Mouse (Mus musculus): ENCODE results near the gene Suds3. TPM values are rescaled to one million over a fixed set of nuclear protein-coding genes. Genes with fewer than 3 reads are reported as not detected.

Gene Suds3
- total RNA-seq, 4 experiments from 2014 or later = 75.9 to 101 (median 94.1) TPM

DNA sequence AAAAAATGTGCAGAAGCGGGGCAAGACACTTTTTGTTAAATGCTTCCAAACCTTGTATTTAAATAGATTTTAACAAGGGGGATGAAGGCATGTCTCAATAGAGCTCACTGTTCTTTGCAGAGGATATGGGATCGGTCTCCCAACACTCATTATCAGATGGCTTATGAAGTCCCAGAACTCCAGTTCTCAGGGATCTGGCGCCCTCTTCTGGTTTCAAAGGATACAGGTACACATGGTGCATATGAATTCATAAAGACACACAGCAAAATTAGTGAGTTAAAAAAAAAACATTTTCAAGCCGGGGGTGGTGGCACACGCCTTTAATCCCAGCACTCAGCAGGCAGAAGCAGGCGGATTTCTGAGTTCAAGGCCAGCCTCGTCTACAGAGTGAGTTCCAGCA lies 2.6 kb downstream of the Suds3 start:
- no peak for DNase-seq (ENCODE audit: low spot score)

DNA sequence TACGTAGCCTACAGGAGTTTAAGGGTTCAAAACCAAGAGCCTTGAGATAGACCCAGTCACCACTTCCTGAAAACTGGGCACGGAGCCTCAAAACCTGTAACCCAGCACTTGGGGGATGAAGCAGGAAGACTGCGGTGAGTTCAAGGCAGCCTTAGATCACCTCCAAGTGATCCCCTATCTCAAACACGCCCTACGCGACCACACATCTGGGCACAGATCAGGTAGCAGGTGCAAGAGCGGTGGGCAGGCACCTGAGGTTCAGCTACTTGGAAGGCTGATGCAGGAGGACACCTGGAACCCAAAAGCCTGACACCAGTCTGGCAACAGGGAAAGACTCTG lies 4.2 kb downstream of the Suds3 start:
- DNase-seq (ENCODE audit: low spot score) = no peak

DNA sequence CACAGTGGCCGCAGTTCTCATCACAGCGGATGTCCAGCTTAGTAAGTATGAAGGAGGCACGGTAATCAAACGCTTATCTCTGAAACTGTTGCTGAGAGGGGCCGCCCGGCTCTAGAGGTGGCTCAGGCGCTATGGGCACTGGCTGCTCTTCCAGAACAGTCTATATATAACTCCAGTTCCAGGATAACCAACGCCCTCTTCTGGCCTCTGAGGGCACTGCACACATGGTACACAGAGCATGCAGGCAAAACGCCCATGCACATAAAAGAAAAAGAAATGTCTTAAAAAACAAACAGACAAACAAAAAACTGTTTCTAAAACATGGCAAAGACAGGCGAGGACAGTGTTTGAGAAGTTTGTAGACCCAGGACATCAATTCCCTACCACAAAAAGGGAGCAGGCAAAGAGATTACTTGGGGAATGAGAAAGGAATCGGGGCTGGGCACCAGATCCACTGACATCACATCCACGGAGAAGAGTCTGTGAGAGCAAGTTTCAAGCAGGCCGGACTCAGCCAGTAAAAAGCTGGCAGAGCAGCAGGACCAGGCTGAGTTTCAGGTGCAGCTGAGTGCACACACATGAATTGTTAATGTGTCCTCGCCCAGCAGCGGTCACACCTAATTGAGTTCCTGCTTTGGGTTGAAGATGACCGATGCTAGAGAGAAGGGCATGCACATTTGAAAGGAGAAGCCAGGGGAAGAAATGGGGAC lies 4.7 kb downstream of the Suds3 start:
- no peak for DNase-seq (ENCODE audit: low spot score)

DNA sequence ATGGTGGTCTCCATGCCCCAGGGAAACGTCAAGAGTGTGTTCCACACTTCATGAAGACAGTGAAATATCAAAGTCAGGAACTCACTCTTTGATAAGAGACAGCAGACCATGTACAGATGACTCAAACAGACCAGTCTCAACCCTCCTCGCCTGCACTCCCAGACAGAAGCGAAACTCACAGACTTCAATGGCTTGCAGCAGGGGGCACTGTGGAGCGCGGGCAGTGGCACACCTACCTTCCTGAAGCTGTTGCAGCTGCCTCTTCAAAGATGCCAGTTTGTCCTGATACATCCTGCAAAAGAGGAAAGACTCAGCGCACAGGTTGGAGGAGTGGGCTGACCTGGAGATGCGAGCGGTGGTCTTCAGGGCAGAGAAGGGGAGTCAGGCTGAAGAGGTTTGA lies 6.4 kb downstream of the Suds3 start:
- DNase-seq (ENCODE audit: low spot score) = no peak

DNA sequence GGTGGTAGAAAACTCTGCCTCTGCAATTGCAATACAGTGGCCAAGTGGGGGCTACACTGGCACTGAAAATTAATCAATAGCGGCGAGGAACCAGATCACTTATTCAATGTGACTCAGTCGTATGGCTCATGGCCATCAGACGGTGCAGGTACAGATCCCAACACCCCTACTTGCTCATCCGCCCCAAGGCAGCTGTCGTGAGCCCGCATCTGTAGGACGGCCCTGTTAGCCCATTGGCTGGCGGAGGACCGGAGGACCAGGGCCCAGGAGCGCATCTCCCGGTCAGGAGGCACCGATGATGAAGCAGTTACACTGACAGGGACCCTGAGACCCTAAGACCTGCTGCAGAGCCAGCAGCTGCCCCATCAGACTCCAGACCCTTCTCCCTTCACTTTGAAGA lies 7.2 kb downstream of the Suds3 start:
- DNase-seq (ENCODE audit: low spot score) = no peak

DNA sequence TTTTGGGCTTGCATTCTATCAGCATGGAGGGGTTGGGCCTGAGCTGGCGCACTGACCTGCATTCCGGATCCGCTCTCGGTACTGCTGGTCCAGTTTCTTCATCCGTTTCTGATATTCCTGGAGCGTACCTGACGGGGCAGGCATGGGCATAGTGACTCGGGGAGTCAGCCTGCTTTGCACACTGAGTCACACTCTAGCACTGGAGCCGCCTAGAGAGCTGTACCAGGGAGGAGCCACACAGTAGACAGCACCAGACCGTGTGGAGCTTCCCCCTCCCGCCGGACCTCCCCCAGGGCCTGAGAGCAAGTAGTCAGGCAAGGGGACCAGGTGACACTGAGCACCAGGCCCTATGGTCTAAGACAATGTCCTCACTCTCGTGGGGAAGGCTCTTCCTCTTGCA lies 7.6 kb downstream of the Suds3 start:
- DNase-seq (ENCODE audit: low spot score) = no peak

DNA sequence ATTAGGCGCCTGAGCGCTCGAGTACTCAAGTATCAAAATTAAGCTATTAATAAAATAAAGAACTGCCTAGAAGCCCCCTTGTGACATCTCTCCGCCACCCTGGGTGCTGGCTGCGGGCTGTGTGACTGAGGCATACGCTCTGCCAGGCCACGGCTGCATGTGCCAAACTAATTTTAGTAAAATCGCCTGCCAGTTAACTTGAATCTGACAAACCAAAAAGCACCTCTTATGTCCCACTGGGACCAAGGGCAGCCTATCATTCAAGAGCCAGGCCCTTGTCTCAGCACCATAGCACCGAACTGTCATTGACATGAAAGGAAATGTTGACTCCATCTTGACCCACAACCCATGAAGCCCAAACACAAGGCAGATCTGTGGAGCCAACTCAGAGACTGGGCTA lies 10.2 kb downstream of the Suds3 start:
- no peak for DNase-seq (ENCODE audit: low spot score)

DNA sequence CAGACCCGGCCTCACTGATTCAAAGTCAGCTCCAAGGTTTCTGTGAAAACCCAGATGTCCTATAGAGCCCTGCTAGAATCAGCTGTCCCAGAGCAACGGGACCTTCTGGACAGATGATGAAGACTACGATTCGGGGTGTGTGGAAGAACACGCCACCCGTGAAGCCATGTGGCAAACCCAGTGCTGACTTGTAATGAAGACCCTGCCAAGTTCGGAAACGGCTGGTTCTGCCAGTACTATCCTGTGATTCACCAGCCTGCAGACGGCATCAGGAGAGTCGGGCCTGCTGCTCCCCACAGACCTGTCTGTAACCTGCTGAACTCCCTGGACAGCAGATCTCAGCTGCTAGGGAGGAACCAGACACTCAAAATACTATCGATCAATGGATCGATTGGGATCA lies 11.6 kb downstream of the Suds3 start:
- no peak for DNase-seq (ENCODE audit: low spot score)

DNA sequence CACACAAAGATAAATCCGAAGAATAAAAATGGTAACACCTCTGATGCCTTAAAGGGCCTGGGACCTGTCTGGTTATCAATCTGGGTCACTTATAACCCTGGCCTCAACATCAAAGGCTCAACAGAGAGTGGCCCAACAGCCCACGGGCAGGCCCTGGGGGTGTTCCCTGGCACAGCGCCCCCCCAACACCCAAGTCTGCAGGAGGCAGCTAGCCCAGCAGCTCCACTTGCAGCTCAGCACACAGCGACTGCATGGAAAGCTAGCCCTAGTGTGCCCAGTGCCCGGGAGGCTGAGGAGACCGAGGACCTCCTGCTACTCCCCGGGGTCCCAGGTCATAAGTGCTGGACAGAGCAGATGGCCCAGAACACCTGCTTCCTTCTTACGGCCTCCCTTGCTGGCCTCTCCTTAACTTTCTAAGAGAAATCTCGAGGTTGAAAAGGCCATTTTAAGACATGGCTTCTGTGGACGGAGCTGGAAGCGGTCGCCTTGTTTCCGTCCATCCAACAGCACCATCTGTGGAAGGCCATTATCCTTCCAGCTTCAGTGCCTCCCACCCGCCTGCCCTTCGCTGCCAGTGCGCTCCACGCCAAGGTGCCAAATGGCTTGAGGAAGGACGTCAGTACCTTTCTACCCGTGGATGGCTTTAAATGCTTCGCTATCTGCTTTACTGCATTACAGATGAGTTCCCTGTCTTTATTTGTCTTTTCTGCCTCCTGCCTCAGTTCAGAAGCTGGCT lies 12.6 kb downstream of the Suds3 start:
- no peak for DNase-seq (ENCODE audit: low spot score)

DNA sequence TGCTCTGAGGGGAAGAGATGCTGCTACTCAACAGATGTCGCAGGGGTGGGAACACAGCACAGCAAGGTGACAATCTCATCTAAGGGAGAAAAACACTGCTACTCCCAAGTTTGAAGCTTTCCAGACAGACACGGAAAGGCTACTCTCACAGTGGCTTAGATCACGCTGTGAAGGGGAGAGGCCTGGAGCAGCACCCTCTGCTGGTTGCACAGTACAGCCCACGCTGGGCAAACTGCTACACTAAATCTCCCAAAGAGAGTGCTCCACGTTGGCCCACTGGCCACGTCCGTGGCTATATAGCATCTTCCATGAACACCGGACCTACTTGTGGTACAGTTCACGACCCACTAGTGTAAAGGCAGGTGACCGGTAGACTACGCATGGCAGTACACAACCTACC lies 16.2 kb downstream of the Suds3 start:
- no peak for DNase-seq (ENCODE audit: low spot score)

DNA sequence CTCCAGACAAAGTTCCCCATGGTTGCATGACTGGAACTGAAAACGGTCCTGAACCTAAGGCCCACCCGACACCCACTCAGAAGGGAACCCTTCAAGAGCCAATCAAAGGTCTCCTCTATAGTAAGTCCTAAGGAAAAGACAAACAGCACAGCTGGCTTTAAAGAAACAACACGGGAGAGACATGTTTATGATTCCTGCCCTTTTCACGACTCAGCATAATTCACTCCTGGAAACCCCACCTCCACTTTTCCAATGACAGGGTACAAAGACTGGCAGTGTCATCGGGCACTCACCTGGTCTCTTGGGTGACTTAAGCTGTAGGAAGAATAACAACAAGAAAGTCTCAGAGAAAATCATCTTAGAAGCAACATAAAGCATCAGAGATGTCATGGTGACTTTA lies 16.9 kb downstream of the Suds3 start:
- DNase-seq (ENCODE audit: low spot score) = no peak

DNA sequence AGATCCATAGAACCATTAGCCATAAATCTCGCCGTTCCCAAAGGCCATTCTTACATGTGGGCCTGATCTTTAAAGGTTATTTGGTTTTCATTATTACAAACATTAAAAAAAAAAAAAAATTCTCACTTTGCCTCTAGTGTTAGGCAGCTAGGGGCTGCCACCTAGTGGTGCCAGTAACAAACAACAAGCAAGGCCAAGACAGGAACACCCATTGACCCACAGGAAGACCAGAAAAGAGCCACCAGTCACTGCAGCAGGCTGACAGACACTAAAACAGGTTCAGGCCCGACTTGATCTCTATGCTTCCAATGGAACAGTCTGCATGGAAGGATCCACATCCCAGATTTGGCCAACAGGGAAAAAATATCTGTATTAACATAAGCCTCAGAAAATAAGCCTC lies 19.2 kb downstream of the Suds3 start:
- no peak for DNase-seq (ENCODE audit: low spot score)

DNA sequence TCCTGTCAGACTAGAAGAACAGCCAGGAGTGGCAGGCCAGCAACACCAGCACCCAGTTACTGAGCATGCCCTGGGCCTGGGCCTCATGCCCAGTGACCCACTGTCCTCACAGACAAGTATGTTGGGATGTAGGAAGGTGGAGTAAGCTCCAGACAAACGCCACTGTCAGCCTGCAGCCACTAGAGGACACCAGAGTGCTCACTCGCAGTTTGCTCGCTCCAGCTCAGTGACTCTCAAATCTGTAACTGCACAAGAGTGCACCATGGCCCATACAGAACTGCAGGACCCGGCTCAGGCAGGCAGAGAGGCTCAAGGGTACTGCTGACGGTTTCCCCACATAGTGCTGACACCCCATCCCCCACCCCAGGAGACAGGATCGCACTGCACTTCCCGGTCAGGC lies 21.5 kb downstream of the Suds3 start:
- peak; percentile 36 for DNase-seq (ENCODE audit: low spot score)

DNA sequence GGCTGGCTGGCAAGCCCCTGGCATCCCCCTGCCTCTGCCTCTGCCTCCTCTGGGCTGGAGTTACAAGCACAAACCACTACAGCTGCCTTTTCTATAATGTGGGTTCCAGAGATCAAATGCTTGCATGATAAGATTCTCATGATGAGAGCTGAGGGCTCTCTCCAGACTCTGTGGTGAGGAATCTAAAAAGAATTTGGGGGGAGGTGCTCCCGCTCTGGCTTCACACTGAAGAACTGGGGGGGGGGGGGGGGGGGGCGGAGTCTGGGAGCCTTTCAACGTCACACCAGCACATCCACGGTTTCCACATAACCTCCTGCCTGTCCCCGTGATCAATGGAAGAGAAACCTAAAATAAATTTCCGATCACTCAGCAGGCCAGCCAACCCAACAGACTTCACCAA lies 26.1 kb downstream of the Suds3 start:
- DNase-seq (ENCODE audit: low spot score) = no peak

DNA sequence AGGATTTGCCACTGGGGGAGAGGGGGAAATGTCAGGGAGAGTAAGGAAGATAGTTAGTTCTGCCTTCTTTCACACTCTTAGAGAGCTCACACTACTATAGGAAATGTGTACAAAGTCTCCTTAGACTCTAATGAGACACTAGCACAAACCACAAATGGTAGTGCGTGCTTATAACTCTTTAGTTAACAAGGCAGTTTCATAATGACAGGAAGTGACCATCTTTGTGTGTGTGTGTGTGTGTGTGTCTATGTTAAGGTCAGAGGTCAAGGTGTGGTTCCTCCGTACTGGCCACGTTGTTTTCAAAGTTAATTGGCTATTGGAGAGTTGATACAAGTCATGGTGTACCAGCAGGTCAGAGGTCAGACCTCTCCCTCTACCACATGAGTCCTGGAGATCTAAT lies 26.8 kb downstream of the Suds3 start:
- DNase-seq (ENCODE audit: low spot score) = no peak

DNA sequence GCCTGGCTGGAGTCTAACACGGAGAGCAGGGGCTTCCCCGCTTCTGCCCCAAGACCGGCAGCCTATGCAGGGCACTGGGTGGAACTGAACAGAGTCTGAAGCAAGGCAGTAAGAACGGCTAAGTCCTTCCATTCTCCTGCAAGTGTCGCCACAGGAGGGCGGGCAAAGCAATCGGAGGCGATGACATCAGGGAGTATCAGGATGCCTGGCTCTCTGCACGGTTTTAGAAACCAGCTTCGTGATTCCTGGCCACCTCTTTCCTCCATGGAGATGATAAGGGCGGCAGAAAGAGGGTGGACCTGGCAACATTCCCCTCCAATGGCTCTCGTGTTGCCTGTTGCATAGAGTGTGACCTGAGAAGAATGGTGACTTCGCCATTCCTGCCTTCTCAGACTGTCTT lies 28.2 kb downstream of the Suds3 start:
- no peak for DNase-seq (ENCODE audit: low spot score)

DNA sequence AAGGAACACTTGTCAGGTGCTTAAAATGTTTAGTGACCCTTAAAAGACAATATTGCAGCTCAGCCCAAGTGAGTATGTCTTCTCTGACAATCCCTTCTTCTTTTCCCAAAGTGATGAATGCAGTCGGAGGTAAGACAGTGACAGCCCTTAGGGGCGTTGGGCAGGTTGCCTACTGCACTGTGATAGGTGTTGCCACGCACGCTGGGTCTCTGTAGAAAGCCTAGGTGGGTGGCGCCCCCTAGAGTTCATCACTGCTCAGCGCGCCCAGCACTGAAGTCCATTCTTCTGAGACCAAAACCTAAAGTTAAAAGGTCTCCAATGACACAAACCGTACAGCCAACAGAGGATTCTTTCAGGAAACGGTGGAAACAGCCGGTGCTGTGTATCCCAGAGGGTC lies 46.4 kb downstream of the Suds3 start:
- peak; percentile 24 for DNase-seq (ENCODE audit: low spot score)

DNA sequence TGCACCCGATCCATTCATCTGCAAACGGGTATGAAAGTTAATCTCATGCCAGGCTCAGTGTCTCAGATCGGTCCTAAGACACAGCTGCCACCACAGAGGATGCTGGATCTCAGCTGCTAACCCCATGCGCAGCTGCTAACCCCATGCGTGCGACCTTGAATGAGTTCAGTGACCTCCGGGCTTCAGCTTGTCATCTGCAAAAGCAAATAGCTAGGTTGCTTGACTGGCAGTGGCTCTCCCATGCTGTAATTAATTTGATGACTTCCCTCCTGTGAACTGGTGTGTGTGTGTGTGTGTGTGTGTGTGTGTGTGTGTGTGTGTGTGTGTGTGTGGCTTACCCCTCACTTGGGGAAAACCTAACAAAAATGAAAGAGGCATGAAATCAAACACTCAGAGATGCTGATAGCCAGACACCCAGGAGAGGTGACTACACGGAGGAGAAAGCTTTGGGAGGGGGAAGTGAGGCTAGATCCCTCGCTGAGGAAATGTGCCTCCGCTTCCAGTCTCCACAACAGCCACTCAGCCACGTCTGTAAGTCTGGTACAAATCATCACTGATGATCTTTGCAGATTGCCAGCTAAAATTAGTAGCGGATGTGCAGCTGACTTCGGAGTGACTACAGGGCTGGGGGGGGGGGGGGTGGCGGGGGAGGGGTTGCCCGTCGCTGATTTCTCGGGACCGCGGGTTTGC lies 47.0 kb downstream of the Suds3 start:
- DNase-seq (ENCODE audit: low spot score) = peak; percentile 33

DNA sequence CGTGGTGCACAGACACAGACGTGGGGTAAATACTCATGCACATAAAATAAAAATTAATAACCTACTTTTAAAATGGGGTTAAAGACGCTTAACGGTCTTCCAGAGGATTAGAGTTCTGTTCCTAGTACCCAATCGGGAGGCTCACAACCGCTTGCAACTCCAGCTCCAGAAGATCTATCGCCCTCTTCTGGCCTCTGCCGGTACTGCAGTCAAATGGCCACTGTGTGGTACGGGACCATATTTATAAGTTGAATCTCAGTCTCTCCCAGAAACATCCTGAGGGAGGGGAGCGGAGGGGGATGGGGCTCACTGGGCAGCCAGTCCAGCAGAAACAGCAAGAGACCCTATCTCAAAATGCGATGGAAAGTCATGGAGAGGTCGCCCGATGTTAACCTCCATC lies 47.7 kb downstream of the Suds3 start:
- DNase-seq (ENCODE audit: low spot score) = no peak

DNA sequence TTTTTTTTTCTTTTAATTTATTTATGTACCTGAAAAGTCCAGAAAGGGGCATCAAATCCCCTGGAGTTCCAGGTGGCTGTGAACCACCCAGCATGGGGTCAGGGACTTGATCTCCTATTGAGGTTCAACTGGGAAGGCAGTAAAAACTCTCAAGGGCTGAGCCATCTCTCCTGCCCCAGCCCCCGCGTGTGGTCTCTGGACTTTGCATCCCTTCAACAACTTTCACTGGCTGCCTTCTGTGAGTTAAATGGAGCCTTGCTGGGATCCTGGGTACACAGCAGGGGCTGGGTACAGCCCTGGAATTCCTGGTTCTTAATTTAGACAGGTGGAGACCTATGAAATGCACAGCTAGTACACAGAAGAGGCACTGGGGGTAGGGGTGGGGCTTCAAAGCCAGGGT lies 54.7 kb downstream of the Suds3 start:
- no peak for DNase-seq (ENCODE audit: low spot score)

DNA sequence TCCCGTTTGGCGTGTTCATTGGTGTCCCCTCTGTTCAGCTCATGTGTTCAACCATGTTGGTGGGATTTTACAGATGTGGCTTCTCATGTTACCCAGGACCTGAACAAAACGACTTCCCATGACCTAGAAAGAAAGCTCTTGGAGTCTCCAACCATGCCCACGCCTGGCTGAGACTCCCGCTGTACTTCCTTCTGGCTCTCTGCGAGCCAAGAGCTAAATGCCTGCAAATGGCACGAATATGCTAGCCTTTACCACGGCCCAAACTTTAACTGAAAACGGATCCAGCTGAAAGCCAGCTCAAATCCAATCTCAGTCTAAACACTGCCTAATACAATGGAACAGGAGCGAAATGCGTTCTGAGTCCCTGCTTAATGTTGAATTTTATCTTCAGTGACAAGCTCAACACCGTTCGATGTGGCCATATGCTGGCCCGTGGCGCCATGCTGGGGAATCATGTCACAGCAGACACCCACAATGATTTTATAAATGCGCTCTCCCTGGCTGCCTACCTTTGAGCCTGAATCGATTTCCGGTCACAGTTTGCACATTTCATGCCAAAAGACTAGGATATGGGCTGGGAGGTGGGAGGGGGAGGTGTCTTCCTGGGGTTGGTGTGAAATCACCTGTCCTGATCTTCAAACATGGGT lies 55.3 kb downstream of the Suds3 start:
- no peak for DNase-seq (ENCODE audit: low spot score)

DNA sequence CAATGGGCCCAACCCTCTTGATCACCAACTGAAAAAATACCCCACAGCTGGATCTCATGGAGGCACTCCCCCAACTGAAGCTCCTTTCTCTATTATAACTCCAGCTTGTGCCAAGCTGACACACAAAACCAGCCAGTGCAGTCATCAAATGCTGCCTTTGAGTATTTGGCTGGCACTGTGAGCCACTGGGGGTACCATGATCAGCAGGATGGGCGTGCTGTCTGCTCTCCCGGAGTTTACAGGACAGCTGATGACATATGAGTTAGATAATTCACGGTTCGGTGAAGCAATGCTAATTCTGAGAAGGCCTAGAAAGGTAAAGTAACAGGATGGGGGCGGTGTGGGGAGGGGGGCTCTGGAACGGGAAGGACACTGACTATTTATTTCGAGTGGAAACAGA lies 66.0 kb downstream of the Suds3 start:
- DNase-seq (ENCODE audit: low spot score) = no peak

DNA sequence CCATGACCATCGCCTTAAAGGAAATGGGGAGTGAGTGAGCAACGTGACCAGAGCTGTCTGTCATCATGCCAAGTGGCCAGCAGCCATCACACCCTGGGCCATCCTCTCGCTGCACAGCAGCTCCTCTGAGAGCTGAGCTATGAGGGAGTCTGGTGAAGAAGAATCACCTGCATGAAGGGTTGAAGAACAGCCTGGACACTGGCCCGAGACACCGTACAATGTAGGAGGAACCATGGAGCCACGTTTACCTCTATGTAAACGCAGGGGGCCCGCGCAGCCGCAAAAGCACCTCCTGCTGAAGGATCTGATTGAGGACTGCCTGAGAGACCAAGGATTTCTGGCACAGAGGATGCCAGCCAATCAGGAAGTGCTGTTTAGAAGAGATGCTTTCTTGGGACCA lies 70.8 kb downstream of the Suds3 start:
- no peak for DNase-seq (ENCODE audit: low spot score)
